Mouse (Mus musculus) kidney, embryonic 15.5 days (tissue): Measurements from ENCODE around the gene Acp4. TPM values are rescaled to one million over a fixed set of nuclear protein-coding genes. Genes with fewer than 3 reads are reported as not detected.
"Not testable (repeated sequence)": the region's sequence is repeated elsewhere in the genome, so short reads cannot be mapped to it uniquely, and the experiment has no call there.

Experiments
- ATAC-seq: fragments of 200-750 bp; cut with Nextera tagmentation; replicated peaks from 2 replicates; pipeline ENCODE4 v1.8.0; 2017; ENCODE audit warnings: moderate TSS enrichment; ENCODE audit not compliant: low FRiP score
- H3K27ac ChIP-seq: fragments of 300-500 bp; sonication (generic); 2 replicates; pipeline ENCODE4 v1.5.1; 2015; ENCODE audit warnings: mild to moderate bottlenecking, inconsistent platforms
- H3K27me3 ChIP-seq: fragments of 300-500 bp; sonication (generic); 2 replicates; pipeline ENCODE4 v1.6.1; 2015; ENCODE audit warnings: inconsistent platforms
- H3K36me3 ChIP-seq: fragments of 300-500 bp; sonication (generic); 2 replicates; pipeline ENCODE4 v1.6.1; 2015; ENCODE audit warnings: inconsistent platforms
- H3K4me1 ChIP-seq: fragments of 300-500 bp; sonication (generic); 2 replicates; pipeline ENCODE4 v1.6.1; 2015; ENCODE audit warnings: inconsistent platforms
- H3K4me2 ChIP-seq: fragments of 300-500 bp; sonication (generic); 2 replicates; pipeline ENCODE4 v1.6.1; 2015; ENCODE audit warnings: moderate library complexity, mild to moderate bottlenecking, inconsistent platforms
- H3K4me3 ChIP-seq: fragments of 300-500 bp; sonication (generic); replicated peaks from 2 replicates; pipeline ENCODE4 v1.5.1; 2015; ENCODE audit warnings: mild to moderate bottlenecking, inconsistent platforms
- H3K9ac ChIP-seq: fragments of 300-500 bp; sonication (generic); 2 replicates; pipeline ENCODE4 v1.6.1; 2015; ENCODE audit warnings: mild to moderate bottlenecking, inconsistent platforms
- H3K9me3 ChIP-seq: fragments of 300-500 bp; sonication (generic); replicated peaks from 2 replicates; pipeline ENCODE4 v1.6.1; 2016; ENCODE audit warnings: inconsistent platforms
- WGBS: fragments of 180-500 bp; shearing (Covaris S2); methylation state at CpG from one replicate; pipeline ENCODE4 v1.1.7; 2015; ENCODE audit warnings: mixed read lengths; 5-methylcytosine and 5-hydroxymethylcytosine counted together
- polyA plus RNA-seq: library from polyadenylated mRNA; unstranded; fragments of >200 nt; fragmentation: Nextera tagmentation; extraction: Ambion mirVana; gene quantifications from 2 replicates; pipeline ENCODE4 v1.2.1, GENCODE M21; 2015

Gene Acp4
- polyA plus RNA-seq, 1 experiment from 2014 or later, result 0.13 TPM

GRCm38 (mm10) chr7:44235909-44236308 lies 21.3 kb downstream of the Acp4 start, which contains the start of gene Gm36864:
Gm36864 (plus strand) TSS chr7:44236177.
- H3K9me3 ChIP-seq, result no peaks in the 10 kb centered on the region
- ATAC-seq, result no peak
- H3K27ac ChIP-seq, result no peak within 1 kb of the TSS
- 73% methylated on average over 3 of the region's 3 CpGs for whole genome bisulfite sequencing
- H3K4me1 ChIP-seq, result no peaks in the 10 kb centered on the region
- H3K36me3 ChIP-seq, result no peaks in the 10 kb centered on the region
- H3K9ac ChIP-seq, result no peak within 1 kb of the TSS
- H3K4me3 ChIP-seq, result no peak within 1 kb of the TSS
- no peak within 1 kb of the TSS for H3K4me2 ChIP-seq
- no peaks in the 10 kb centered on the region for H3K27me3 ChIP-seq

GRCm38 (mm10) chr7:44225076-44225475 lies 32.1 kb downstream of the Acp4 start, which contains the start of gene Klk1:
Klk1 (plus strand) TSS chr7:44225360.
- Histone ChIP-seq H3K27me3 (no peaks in the 10 kb centered on the region), H3K36me3 (no peaks in the 10 kb centered on the region), H3K4me1 (no peaks in the 10 kb centered on the region), H3K9ac (no peak within 1 kb of the TSS), H3K9me3 (no peaks in the 10 kb centered on the region), H3K27ac (no peak within 1 kb of the TSS), H3K4me3 (no peak within 1 kb of the TSS), H3K4me2 (no peak within 1 kb of the TSS)
- 29% methylated on average over 1 of the region's 1 CpGs for WGBS
- ATAC-seq, result no peak

GRCm38 (mm10) chr7:44222335-44222734 lies 34.8 kb downstream of the Acp4 start:
- 77% methylated on average over 6 of the region's 6 CpGs for WGBS
- H3K9ac ChIP-seq, ATAC-seq: not testable (repeated sequence)

GRCm38 (mm10) chr7:44221601-44222000 lies 35.6 kb downstream of the Acp4 start:
- ATAC-seq, H3K9me3 ChIP-seq, H3K27me3 ChIP-seq, H3K27ac ChIP-seq, H3K4me3 ChIP-seq, H3K9ac ChIP-seq, H3K36me3 ChIP-seq, H3K4me2 ChIP-seq, H3K4me1 ChIP-seq: not testable (repeated sequence)
- 69% methylated on average over 9 of the region's 10 CpGs for WGBS

More at GRCm38 (mm10) chr7:44222335-44222734, 34.8 kb downstream of the Acp4 start:
- H3K9me3 ChIP-seq, H3K4me2 ChIP-seq, H3K4me3 ChIP-seq, H3K36me3 ChIP-seq, H3K27ac ChIP-seq, H3K27me3 ChIP-seq, H3K4me1 ChIP-seq: not testable (repeated sequence)

- H3K9ac ChIP-seq, result no peak within 1 kb of the TSS
- H3K4me2 ChIP-seq, result no peak within 1 kb of the TSS
- no peak for ATAC-seq
Observed at GRCm38 (mm10) chr7:44215645-44216044, 41.5 kb downstream of the Acp4 start, which contains the start of gene Klk1b5. Klk1b5 (plus strand) TSS chr7:44215945.

GRCm38 (mm10) chr7:44208307-44208706 lies 48.9 kb downstream of the Acp4 start:
- WGBS, result 73% methylated on average over 3 of the region's 3 CpGs
- H3K4me3 ChIP-seq, result no peak overlapping the region
- no peak for ATAC-seq
- no peak overlapping the region for H3K27ac ChIP-seq
- H3K9ac ChIP-seq, result no peak overlapping the region
- H3K36me3 ChIP-seq, result no peaks in the 10 kb centered on the region
- no peak overlapping the region for H3K4me2 ChIP-seq
- H3K9me3 ChIP-seq, result no peaks in the 10 kb centered on the region
- H3K27me3 ChIP-seq, result no peaks in the 10 kb centered on the region
- no peaks in the 10 kb centered on the region for H3K4me1 ChIP-seq

More at GRCm38 (mm10) chr7:44215645-44216044, 41.5 kb downstream of the Acp4 start, which contains the start of gene Klk1b5:
- Histone ChIP-seq H3K27ac (no peak within 1 kb of the TSS), H3K36me3 (no peaks in the 10 kb centered on the region), H3K4me1 (no peaks in the 10 kb centered on the region), H3K4me3 (no peak within 1 kb of the TSS), H3K9me3 (no peaks in the 10 kb centered on the region), H3K27me3 (no peaks in the 10 kb centered on the region)
- 85% methylated on average over 1 of the region's 1 CpGs for WGBS

GRCm38 (mm10) chr7:44207135-44207534 lies 50.0 kb downstream of the Acp4 start, which contains the start of gene Klk1b4:
Klk1b4 (plus strand) TSS chr7:44207435.
- H3K9me3 ChIP-seq, H3K4me3 ChIP-seq, H3K9ac ChIP-seq, H3K4me2 ChIP-seq, H3K36me3 ChIP-seq, ATAC-seq, H3K4me1 ChIP-seq, H3K27ac ChIP-seq, H3K27me3 ChIP-seq: not testable (repeated sequence)
- WGBS, result 22% methylated on average over 3 of the region's 3 CpGs

Other genes starting within 250 kb of the Acp4 start
- 0.10 and 0.42 TPM in 2 replicates for gene Klk1b26, start 245.2 kb downstream of the Acp4 start, polyA plus RNA-seq
- gene Klk1b27, start 205.1 kb downstream of the Acp4 start, polyA plus RNA-seq, result 0.19 TPM in 1 of 2 replicates, not detected in the other
- gene Klk1b21, start 155.1 kb downstream of the Acp4 start, polyA plus RNA-seq, result not detected in 2 replicates
- gene Klk1b22, start 144.7 kb downstream of the Acp4 start, polyA plus RNA-seq, result not detected in 2 replicates
- gene Klk1b16, start 120.6 kb downstream of the Acp4 start, polyA plus RNA-seq, result not detected in 2 replicates
- not detected in 2 replicates for gene Klk1b24, start 69.1 kb downstream of the Acp4 start, polyA plus RNA-seq
- not detected in 2 replicates for gene Klk1b3, start 59.2 kb downstream of the Acp4 start, polyA plus RNA-seq
- gene Klk1b4, start 49.9 kb downstream of the Acp4 start, polyA plus RNA-seq, result not detected in 2 replicates
- gene Klk1b5, start 41.4 kb downstream of the Acp4 start, polyA plus RNA-seq, result not detected in 2 replicates
- gene Klk1, start 32.0 kb downstream of the Acp4 start, polyA plus RNA-seq, result 4.1 and 6.6 TPM in 2 replicates
- gene Gm36864, start 21.2 kb downstream of the Acp4 start, polyA plus RNA-seq, result not detected in 2 replicates
- 1.1 and 1.7 TPM in 2 replicates for gene 1700028J19Rik, start 10.7 kb downstream of the Acp4 start, polyA plus RNA-seq
- 159 and 163 TPM in 2 replicates for gene 2410002F23Rik, start 10.7 kb downstream of the Acp4 start, polyA plus RNA-seq
- not detected in 2 replicates for gene Gm15517, start 4.1 kb upstream of the Acp4 start, polyA plus RNA-seq
- gene Clec11a, start 49.5 kb upstream of the Acp4 start, polyA plus RNA-seq, result 6.0 and 7.0 TPM in 2 replicates
- 1.6 and 2.5 TPM in 2 replicates for gene Shank1, start 52.9 kb upstream of the Acp4 start, polyA plus RNA-seq
- gene Syt3, start 126.7 kb upstream of the Acp4 start, polyA plus RNA-seq, result 2.4 and 2.5 TPM in 2 replicates
- gene 1700008O03Rik, start 128.4 kb upstream of the Acp4 start, polyA plus RNA-seq, result 1.1 TPM in 2 replicates
- gene Lrrc4b, start 171.6 kb upstream of the Acp4 start, polyA plus RNA-seq, result 0.36 and 0.44 TPM in 2 replicates
- 3.2 and 3.9 TPM in 2 replicates for gene Aspdh, start 208.0 kb upstream of the Acp4 start, polyA plus RNA-seq
- 72.5 and 78.9 TPM in 2 replicates for gene Josd2, start 210.6 kb upstream of the Acp4 start, polyA plus RNA-seq
- 113 and 120 TPM in 2 replicates for gene Emc10, start 239.2 kb upstream of the Acp4 start, polyA plus RNA-seq
- gene Fam71e1, start 239.2 kb upstream of the Acp4 start, polyA plus RNA-seq, result 14.3 and 16.5 TPM in 2 replicates